Mouse (Mus musculus): ENCODE data around the gene Nhlh1. TPM values are rescaled to one million over a fixed set of nuclear protein-coding genes. Genes with fewer than 3 reads are reported as not detected.

Nhlh1 gene
- total RNA-seq, 2 experiments from 2014 or later: not detected

DNA sequence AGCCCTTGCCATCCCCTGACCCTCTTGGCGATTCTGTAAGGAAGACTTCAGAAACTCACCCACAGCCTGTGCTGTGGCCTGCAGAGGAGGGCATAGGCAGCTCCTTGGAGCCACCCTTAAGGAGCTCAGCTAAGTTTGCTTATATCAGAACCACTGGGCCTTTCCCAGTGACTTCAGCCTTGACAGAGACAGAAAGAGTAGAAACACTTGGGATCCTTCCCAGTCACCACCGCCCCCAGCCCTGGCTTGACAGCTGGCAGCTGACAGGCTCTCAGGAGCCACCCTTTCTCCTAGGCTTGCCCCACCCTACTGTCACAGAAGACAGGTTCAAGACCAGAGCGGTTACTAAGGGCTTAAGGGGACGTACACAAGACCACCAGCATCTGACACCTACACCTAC is 1.1 kb downstream of the Nhlh1 start:
- no peak for ATAC-seq (replicated peaks; ENCODE audit: low FRiP score, poor library complexity, severe bottlenecking)

DNA sequence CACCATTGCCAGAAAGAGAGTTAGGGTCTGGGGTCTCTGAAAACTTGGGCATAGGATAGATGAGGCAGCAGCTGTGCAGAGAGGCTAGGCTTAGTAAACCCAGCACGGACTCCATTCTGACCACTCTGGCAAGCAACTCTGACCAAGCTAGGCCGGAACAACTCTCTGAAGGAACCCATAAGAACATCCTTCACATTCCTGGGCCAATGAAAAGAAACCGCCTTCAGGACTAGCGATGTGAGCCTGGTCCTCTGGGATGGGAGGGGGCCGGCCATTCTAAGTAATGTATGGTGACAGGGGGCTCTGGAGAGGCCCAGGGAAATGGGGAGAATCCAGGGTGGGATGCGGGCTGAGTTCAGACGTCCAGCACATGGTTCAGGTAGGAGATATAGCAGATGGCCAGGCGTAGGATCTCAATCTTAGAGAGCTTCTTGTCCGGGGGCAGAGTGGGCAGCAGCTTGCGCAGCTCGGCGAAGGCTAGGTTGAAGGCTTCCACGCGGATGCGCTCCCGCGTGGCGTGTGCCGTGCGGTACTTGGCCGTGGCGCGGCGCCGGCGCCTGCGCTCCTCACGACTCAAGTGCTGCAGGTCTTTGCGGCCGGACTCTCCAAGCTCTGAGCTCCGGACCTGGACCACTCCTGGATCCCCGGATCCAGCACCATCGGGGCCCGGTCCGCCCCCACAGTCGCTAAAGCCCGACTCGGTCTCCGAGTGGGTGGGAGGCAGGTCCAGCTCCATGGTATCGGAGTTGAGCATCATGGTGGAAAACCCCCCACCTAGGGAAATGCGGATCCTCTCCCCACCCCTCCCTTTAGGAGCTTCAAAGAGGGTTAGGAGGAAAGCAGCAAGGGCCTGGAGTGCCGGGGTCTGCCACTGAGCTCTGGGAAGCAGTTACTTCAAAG is 3.6 kb downstream of the Nhlh1 start:
- ATAC-seq (replicated peaks; ENCODE audit: low FRiP score, poor library complexity, severe bottlenecking): no peak

DNA sequence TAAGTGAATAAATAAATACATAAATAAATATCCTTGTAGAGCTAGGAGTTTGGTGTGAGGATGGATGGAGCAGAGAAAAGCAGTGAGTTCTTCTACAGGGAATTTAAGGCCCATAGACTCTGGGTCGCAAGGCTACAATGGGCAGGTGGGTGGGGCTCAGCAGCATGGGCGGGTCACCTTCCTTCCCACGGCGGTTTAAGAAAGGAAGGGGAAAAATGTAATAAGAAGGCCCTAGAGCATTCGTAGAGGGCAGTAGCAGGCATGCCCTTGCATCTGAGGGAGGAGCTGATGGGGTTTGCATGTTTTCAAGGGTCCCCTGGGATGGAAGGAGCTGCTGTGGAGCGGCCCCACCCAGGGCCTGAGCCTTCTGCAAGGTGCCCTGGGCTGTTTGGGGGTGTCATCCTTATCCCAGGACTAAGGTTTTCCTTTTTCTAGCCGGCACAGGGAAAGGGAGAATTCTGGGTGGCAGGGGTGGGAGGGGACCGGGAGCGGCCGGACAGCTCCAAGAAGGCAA is 4.5 kb downstream of the Nhlh1 start:
- ATAC-seq (replicated peaks; ENCODE audit: low FRiP score, poor library complexity, severe bottlenecking): no peak

DNA sequence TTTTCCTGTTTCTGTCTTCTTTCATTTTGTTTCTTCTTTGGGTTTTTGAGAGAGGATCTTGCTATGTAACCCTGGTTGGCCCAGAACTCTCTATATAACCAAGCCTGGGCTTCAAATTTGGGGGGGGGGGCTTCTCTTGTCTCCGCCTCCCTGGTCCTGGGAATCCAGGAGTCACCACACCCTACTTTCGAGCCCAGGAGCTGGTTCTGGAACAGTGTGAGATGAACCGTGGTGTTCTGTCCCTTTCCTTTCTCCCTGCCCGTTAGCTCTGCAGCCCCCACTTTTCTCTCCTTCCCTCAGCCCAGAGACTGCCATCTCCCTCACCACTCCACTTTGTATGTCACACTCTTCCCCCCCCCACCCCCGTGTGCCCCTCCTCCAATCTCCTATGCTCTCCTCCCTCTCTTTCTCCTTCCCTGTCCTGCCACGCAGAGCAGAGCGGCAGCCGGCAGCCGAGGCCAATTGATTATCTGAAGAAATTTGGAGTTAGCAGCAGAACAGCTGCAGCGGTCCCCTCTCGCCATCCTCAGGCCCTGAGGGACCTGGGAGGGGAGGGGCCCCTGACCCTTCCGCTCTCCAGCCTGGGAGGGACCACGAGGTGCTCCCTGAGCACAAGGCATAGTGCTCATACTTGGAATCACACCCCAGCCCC is 8.1 kb downstream of the Nhlh1 start:
- no peak for ATAC-seq (replicated peaks; ENCODE audit: low FRiP score, poor library complexity, severe bottlenecking)

DNA sequence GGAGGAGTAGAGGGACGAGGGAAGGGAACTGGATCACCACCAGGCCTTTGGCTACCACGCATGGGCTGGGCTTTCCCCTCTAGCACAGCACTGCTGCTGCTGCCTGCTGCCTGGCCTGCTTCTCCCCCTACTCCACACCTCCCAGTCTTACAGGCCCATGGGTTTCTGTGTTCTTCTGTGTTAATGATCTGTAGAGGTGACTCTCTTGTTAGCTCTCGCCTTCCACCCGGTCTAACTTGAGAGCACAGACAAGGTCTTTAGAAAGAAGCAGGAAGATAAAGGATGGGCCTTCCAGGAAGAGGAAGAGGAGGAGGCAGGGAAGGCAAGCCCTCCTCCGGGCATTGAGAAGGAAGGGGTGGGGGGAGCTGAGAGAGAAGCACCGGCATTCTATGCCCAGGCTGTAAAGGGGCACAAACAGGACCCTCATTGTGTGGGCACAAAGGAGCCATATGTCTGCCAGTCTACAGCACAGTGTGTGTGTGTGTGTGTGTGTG is 9.1 kb downstream of the Nhlh1 start:
- no peak for ATAC-seq (replicated peaks; ENCODE audit: low FRiP score, poor library complexity, severe bottlenecking)

DNA sequence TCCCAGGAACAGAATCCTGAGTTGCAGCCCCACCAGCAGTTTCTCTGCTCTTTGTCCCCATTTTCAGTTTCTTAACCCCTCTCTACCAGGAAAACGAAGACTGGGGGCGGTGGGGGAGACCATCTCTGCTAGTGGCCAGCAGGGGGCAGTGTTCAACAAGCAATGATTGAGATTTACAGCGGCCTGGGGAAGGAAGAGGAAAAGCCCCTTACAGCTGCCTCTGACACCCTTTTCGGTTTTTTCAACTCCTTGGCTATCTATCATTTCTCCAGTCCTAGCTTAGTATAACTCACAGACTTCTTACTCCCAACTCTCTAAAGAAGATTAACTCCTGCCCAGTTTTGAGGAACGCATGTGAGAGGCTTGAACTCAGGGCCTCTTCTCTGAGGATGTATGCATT is 10.4 kb downstream of the Nhlh1 start:
- ATAC-seq (replicated peaks; ENCODE audit: low FRiP score, poor library complexity, severe bottlenecking): peak; percentile 59; the same call in 1 of the 2 replicates

DNA sequence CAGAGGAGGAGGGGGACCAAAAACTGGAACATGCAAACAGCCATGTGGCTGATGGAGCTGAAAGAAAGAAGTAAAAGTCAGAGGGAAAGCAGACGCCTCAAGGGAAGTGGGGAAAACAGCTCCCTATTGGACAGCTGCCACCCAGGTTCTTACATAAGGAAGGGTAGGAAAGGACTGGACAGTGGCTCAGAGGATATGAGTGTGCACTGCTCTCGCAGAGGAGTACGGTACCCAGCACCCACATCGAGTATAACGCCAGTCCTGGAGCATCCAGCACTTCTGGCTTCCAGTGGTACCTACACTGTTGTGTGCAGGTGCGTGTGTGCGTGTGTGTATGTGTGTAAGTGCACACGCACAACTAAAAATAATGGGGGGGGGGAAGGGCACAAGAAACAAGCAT is 11.0 kb downstream of the Nhlh1 start:
- no peak for ATAC-seq (replicated peaks; ENCODE audit: low FRiP score, poor library complexity, severe bottlenecking)

DNA sequence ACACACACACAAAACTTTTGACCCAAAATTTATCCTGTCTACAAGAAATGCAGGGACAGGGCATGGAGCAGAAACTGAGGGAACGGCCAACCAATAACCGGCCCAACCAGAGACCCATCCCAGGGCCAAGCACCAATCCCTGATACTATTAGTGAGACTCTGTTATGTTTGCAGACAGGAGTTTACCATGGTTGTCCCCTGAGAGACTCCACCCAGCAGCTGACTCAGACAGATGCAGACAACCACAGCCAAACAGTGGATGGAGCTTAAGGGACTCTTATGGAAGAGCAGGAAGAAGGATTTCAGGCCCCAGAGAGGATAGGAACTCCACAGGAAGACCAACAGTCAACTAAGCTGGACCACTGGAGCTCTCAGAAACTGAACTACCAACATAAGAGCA is 27.5 kb downstream of the Nhlh1 start:
- ATAC-seq (replicated peaks; ENCODE audit: low FRiP score, poor library complexity, severe bottlenecking): no peak

DNA sequence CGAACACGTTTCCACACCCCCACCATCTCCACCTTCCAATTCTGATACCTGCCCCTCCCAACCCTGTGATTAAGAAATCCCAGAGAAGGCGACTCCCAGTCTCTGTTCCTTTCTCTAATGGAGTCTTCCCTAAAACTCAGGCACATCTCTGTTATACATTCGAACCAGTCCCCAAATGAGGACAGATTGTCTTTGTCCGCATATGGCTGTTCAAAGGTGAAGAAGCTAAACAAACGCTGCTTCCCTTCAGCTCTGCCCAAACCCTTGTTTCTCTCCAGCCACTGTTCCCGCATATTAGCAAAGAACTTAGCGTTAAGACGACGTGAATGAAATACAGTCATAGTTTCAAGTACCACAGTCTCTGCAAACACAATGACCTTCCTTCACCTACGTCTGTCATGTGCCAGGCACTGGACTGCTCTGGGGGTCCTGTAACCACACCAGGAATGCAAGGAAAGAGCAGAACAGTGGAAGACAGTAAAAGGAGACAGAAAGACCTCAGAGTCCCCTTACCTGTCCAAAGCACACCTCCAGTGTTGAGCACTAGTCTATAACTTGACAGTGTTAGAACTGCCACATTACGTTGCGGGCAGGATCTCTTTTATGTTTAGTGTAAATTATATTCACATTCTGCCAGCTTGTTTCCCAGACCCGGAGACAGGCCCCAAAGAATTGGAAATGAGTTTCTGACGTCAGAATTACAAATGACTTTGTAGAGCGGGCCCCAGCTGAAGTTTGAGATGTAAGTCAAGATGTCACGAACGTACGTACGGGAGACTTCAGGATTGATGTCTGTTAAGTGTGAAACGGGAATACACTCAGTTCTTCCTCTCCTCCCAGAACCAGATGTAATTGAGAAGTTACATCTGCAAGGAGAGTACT is 28.7 kb downstream of the Nhlh1 start, which contains the start of gene Vangl2:
Gene Vangl2 (minus strand): TSS at position 51 of the 882 bp plus-strand sequence.
- no peak for ATAC-seq (replicated peaks; ENCODE audit: low FRiP score, poor library complexity, severe bottlenecking)

DNA sequence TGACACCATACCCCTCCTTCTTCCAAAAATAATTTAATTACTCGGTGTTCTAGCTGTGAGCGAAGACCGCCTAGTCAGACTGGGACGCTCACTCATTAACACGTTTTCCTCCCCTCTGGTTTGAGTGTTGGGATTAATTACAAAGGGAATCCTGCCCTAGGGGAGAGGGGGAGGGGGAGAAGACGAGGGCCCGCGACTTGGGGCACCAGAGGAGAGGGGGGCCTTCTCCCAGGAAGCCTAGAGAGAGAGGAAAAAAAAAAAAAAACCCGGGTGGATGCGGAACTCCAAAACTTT is 29.6 kb downstream of the Nhlh1 start:
- no peak for ATAC-seq (replicated peaks; ENCODE audit: low FRiP score, poor library complexity, severe bottlenecking)

DNA sequence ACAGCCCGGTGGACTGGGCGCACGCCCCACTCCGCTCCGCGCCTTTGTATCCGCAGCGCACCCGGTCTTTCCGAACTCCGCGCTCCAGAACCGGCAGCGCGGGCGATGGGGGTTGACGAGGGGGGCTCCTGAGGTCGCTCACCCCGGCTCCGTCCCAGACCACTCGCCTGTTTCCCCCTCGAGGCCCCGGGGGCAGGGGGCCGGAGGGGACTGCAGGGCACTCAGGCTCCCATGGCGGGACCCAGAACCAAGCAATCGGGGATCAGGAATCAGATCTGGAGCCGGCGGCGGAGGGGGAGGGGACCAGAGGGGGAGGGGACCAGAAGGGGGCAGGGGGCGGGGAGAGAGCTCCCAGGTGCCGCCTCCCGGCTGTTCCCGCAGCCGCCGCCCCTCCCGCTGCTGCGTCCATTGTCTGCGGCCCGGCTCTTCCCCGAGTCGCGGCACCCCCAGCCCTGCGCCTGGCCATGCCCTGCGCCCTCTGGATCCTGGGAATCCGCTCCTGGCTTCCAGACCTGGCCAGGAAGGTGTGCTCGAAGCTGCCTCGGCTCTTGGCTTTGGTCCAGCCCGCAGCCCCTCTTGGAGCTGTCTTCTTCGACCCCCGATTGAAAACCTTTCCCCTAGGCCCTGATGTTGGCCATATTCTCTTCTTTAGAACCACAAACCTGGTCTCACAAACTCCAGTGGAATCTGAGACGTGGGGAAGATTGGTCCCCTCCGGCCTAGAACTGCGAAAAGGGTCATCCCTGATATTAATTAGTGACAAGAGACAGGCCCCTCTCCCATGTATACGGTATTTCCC is 30.2 kb downstream of the Nhlh1 start:
- no peak for ATAC-seq (replicated peaks; ENCODE audit: low FRiP score, poor library complexity, severe bottlenecking)

DNA sequence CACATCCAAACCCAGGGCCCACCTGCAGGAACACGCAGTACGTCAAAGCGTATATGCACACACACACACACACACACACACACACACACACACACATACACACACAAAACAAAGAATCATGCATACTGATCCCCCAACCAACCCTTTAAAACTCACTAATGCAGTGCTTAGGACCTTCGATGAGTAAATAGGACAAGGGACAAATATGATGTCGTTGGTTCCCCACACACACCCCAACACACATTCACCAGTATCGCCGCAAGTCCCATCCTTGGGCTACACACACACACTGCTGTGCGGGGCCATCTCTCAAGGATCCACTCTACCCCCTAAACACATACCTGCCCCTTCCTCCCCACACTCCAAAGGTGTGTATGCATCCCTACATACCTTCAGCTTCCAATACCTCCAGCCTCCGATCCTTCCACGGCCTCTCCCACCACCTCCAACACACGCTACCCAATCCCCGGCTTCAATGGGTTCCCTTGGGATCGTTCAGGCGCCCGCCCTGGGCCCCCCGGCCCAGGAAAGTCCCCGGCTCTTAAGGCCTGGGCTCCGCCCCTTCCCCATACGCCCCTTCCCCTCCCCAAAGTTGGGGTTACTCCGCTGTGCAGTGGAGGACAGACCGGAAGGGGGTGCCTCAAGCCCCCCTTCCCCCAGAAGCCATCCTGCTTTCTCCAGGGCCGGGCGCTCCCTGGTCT is 31.0 kb downstream of the Nhlh1 start:
- no peak for ATAC-seq (replicated peaks; ENCODE audit: low FRiP score, poor library complexity, severe bottlenecking)

DNA sequence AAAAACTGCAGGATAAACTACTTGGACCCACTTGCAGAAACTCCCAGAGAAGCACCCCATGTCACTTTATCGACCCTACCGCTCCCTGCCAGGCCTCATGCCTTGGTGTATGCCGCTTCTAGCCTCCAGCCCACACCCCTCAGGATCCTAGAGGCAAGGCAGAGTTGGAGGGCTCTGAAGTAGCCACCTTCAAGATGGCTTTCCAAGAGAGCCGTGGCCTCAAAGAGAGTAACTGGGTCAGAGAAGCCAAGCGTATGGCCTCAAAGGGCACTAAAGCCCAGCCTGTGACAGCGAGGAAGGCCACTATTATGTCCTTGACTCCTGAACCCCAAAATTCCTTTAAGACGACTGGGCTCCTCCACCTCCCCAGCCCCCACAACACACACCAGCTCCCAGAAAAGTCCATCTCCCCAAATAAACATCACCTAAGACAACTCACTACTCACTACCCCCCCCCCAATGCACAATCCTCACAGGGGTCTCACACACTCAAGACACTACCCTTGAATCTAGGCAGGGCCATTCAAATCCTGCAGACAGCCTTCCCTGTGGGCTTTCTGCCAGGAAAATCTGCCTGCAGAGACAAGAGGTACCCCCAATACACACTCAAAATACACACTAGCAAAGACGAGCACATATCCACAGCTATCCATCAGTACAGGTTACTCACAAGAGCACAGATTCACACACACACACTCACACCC is 32.0 kb downstream of the Nhlh1 start:
- ATAC-seq (replicated peaks; ENCODE audit: low FRiP score, poor library complexity, severe bottlenecking): no peak

DNA sequence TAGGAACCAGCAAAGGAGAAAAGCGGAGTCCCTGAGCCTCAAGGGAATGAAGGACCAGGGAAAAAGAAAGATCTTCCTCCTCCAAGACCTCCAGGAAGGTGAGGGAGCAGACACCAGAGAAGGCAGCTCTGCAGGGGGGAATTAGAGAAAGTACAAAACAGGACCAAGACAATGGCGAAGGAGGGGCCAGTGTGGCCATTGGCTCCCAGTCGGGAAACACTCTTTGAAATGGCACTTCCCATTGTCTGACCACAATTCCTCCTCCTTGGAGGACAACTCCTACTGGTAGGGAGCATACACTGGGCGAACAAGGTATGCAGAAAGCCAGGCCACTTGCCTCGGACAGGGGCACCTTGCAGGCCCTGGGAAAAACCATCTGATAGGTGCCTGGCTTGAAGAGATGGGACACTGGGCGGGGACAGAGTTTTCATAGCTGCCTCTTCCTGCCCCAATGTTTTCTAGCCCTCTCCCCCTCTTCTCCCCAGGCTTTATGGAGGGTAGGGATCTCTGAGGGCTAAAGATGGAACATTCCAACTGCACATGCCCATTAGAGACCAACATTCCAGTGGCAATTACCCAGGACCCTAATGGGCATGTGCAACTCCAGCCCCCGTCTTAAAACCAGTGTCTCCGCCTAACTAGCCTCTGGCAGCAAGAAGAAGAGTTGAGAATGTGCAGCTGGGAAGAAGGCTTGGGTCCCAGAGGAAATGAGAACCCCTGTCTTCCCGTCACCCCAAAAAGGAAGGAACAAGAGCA is 33.1 kb downstream of the Nhlh1 start:
- no peak for ATAC-seq (replicated peaks; ENCODE audit: low FRiP score, poor library complexity, severe bottlenecking)

DNA sequence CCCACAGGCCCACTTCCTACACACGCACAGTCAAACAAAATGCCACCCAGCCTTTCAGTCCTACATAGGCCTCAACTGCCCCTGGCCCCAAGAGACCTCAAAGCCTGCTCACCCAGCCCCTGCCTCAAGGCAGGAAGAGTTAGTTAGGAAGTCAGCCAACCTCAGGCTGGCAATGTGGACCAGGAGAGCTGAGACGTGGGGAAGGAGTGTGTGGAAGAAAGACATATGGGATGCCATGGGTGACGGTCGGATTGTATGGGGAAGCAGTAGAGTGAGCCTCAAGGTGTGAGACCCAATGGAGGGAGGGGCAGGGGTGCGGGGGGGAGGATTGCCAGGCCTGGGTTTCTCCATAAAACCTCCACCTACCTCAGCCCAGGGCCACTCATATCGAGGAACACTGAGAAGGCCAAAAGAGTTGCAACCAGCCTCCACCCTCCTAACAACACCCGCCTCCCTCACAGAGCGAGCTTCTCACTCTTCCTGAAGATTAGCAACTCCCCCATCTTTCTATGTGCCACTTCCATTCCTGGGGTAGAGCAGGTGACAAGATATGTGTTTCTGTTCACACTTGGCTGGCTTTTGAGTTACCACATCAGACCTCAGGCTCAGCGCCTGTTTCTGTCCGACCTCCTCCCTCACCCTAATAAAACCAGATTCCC is 37.4 kb downstream of the Nhlh1 start:
- ATAC-seq (replicated peaks; ENCODE audit: low FRiP score, poor library complexity, severe bottlenecking): no peak

DNA sequence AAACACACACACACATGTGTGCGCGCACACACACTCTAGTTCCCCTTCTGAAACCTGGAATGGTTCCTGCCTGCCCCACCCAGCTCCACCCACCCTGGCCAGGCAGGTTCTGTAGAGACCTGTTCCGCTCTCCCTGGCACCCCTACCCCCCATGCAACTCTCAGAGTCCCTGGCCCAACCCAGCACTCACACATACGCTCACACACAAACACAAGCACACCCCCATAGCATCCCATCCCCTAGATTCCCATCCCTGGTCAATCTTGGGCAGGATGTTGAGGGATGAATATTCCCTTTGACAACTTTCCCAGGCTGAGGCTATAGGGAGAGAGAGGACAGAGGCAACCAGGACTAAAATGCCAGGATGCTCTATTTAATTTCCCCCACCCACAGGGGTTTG is 38.0 kb downstream of the Nhlh1 start:
- ATAC-seq (replicated peaks; ENCODE audit: low FRiP score, poor library complexity, severe bottlenecking): no peak

All from erythroid progenitor cell, adult 5-6 weeks (primary cell).